Comparison of ENCODE assay signal across 19 mouse cellular contexts in the genomic region with DNA sequence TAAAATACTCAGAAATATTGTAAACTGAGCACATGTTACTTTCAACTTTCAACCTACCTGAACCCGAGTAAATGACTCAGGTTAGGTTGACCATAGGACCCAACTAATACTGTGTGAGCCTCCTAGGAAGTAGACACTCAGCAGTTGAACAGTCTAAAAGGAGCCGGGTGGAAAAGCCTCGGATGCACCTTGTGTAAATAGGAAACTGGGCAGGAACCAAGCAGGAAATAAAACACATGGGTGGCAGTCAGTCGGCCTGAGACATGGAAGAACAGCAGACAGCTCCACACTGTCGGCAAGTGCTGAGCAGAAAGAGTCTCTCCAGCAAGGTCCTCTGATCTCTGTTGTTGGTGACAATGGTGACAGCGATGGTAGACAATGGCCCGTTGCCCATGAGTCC.
"Had no signal": no experiment of that assay in that cellular context is flagged by ENCODE, and none has a peak within 500 bp of the region (broad histone marks: within the 10 kb centered on the region; RNA-seq: fewer than 3 reads in every experiment).

No protein-coding gene starts in this region.

- H3K4me1 ChIP-seq: liver, embryonic 13.5 days; midbrain, embryonic 12.5 days; midbrain, embryonic 15.5 days; neural tube, embryonic 12.5 days; neural tube, embryonic 15.5 days had no signal

- H3K27me3 ChIP-seq: liver, embryonic 13.5 days; midbrain, embryonic 12.5 days; midbrain, embryonic 15.5 days; neural tube, embryonic 12.5 days; neural tube, embryonic 15.5 days had no signal

- H3K27ac ChIP-seq: left cerebral cortex, adult 2 months; liver, embryonic 13.5 days; macrophage; midbrain, embryonic 12.5 days; midbrain, embryonic 15.5 days; neural tube, embryonic 12.5 days; neural tube, embryonic 15.5 days; stomach, postnatal 0 days had no signal

- H3K4me2 ChIP-seq: liver, embryonic 13.5 days; midbrain, embryonic 12.5 days; midbrain, embryonic 15.5 days; neural tube, embryonic 12.5 days; neural tube, embryonic 15.5 days had no signal

- H3K4me3 ChIP-seq: left cerebral cortex, adult 2 months; liver, embryonic 13.5 days; midbrain, embryonic 12.5 days; midbrain, embryonic 15.5 days; neural tube, embryonic 12.5 days; neural tube, embryonic 15.5 days had no signal

- H3K9me3 ChIP-seq: liver, embryonic 13.5 days; midbrain, embryonic 12.5 days; midbrain, embryonic 15.5 days; neural tube, embryonic 12.5 days; neural tube, embryonic 15.5 days had no signal

- H3K36me3 ChIP-seq: liver, embryonic 13.5 days; midbrain, embryonic 12.5 days; midbrain, embryonic 15.5 days; neural tube, embryonic 12.5 days; neural tube, embryonic 15.5 days had no signal

- ATAC-seq: intestine, postnatal 0 days; midbrain, embryonic 15.5 days had no signal

- DNase-seq: kidney, adult 2 months; kidney, postnatal 10 days; kidney, postnatal 36 days; layer of hippocampus, postnatal 36 days; liver, embryonic 13.5 days; right cerebral cortex, adult 18-20 months; right cerebral cortex, postnatal 14 days; right cerebral cortex, postnatal 4 days; thymus, adult 2 months; thymus, postnatal 14 days; thymus, postnatal 4 days had no signal

- H3K9ac ChIP-seq: liver, embryonic 13.5 days; midbrain, embryonic 12.5 days; midbrain, embryonic 15.5 days; neural tube, embryonic 12.5 days; neural tube, embryonic 15.5 days had no signal
